Mouse (Mus musculus): Measurements from ENCODE around the gene Cpsf4l.
"Not testable (repeated sequence)": the region's sequence is repeated elsewhere in the genome, so short reads cannot be mapped to it uniquely, and the experiment has no call there.

Cpsf4l gene

GRCm38 (mm10) chr11:113661835-113662351 lies 47.9 kb downstream of the Cpsf4l start:
- no peak for DNase-seq

- no peak for DNase-seq
Observed at GRCm38 (mm10) chr11:113660940-113661339, 48.9 kb downstream of the Cpsf4l start.

DNA sequence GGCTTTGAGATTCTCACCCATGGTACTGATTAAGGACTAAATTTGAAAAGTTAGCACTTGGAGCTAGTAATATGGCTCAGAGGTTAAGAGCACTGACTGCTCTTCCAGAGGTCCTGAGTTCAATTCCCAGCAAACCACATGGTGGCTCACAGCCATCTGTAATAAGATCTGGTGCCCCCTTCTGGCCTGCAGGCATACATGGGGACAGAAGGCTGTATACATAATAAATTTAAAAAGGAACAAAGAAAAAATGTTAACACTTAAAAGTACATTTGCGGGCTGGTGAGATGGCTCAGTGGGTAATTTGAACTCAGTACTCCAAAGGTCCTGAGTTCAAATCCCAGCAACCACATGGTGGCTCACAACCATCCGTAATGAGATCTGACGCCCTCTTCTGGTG lies 49.6 kb downstream of the Cpsf4l start:
- DNase-seq = not testable (repeated sequence)

DNA sequence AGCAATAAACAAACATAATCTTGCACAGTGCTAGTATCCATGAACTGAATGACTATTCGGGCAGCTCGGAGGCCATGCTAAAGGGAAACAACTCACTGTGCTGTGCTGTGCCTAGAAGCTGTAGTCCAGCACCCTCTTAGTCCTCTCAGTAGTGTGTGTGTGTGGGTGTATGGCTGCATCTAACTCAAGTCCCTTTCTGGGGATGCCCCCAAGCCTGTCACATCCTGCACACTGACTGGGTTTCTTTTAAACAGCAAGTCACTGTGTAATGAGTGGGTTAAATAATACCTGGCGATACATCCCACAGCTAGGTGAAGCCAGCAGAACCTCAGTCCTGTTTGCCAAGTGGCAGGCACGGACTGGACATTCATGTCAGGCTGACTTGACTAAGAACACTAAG lies 51.1 kb downstream of the Cpsf4l start:
- no peak for DNase-seq

GRCm38 (mm10) chr11:113658319-113658718 lies 51.5 kb downstream of the Cpsf4l start:
- DNase-seq = no peak

GRCm38 (mm10) chr11:113657221-113657620 lies 52.6 kb downstream of the Cpsf4l start:
- no peak for DNase-seq

DNA sequence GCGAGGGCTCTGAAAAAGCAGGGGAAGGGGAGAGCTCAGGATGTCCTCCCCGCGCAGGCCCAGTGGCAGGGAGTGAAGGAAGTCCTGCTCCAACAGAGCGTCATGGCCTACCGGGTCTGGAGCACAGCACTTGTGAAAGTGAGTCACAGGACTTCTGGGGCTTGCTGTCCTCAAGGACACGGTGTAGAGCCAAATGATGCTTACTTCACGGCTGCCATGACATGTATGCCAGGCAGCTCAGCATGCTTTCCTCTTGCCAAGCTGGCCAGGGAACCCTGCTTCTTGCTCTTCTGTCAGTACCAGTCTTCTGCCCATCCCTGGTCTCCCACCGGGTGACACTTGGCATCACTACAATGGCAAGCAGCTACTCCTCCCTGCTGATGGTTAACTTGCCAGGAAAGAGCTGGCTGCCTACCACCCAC lies 53.3 kb downstream of the Cpsf4l start:
- DNase-seq = no peak

DNA sequence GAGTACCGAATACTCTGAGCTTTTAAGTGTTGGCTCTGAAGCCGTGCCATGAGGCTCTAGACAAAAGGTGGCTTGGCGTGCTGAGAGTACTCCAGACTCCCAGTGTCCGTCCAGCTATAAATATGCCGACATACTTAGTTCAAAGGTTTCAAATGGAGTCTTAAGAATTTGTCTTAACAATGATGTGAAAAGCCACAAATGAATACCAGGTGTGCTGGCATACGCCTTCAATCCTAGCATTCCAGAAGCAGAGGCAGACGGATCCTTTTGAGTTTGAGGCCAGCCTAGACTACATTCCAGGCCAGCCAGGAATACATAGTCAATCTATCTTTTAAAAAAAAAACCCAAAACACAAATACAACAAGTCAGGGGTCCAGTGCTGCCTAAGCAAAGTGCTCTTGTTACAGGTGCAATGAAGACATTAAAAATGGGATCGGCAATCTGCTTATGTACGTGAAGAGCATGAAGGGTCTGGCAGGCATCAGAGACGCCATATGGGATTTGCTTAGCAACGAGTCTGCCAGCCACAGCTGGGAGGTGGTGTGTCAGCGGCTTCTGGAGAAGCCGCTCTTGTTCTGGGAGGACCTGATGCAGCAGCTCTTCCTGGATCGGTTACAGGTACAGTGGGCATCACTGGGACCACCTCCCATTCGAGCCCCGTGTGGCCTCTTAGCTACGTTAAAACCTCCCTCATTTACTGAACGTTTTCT lies 55.1 kb downstream of the Cpsf4l start:
- DNase-seq = no peak

DNA sequence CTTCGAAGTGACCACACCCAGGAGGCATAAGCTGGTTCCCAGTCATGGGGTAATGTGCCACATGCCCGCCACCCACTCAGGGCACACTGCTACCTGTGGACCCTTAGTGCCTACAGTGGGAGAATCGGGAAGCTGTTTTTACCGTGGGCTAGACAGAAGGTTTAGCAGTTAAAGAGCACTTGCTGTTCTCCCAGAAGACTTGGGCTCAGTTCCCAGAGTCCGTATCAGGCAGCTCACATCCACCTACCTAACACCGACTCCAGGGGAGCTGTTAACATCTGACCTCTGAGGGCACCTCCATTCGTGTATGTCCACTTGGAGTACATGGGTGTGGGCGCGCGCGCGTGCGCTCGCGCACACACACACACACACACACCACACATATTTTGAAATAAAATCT lies 55.7 kb downstream of the Cpsf4l start:
- no peak for DNase-seq

GRCm38 (mm10) chr11:113652516-113652915 lies 57.3 kb downstream of the Cpsf4l start:
- no peak for DNase-seq

DNA sequence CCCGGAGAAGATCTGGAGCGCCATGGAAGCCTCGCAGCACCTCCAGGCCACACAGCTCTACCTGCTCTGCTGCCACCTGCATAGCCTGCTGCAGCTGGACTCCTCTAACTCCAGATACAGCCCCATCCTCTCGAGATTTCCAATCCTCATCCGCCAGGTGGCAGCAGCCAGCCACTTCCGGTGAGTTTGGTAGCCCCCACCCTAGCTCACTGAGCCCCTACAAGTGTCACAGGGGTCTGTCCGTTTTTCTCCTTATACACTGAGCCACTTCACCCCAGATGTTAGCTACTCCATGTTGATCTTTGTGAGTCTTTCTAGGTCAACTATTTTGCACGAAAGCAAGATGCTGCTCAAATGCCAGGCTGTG lies 57.9 kb downstream of the Cpsf4l start:
- DNase-seq = peak; percentile 39

DNA sequence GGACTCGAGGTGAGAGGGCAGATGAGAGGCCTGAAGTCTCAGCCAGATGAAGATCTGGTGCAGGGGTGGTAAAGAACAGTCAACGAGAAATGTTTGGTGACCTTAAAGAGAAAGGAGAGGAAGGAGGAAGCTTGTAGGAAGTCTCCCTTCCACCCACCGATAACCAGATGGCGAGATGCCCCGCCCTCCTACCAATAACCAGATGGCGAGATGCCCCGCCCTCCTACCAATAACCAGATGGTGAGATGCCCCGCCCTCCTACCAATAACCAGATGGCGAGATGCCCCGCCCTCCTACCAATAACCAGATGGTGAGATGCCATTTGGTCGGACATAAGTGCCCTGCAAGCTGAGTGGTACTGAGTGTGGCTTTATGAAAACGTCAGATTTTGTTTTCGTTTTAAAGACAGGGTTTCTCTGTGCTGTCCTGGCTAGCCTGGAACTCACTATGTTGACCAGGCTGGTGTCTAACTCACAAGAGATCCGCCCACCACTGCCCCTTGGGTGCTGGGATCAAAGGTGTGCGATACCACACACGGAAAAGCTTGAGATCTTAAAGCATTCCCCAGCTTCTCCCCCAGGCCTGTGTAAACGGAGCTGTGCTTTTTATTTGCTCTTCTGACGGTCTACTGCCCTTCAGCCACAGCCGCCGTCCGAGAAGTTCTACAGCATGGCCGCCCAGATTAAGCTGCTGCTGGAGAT lies 58.5 kb downstream of the Cpsf4l start:
- DNase-seq = peak; percentile 80

DNA sequence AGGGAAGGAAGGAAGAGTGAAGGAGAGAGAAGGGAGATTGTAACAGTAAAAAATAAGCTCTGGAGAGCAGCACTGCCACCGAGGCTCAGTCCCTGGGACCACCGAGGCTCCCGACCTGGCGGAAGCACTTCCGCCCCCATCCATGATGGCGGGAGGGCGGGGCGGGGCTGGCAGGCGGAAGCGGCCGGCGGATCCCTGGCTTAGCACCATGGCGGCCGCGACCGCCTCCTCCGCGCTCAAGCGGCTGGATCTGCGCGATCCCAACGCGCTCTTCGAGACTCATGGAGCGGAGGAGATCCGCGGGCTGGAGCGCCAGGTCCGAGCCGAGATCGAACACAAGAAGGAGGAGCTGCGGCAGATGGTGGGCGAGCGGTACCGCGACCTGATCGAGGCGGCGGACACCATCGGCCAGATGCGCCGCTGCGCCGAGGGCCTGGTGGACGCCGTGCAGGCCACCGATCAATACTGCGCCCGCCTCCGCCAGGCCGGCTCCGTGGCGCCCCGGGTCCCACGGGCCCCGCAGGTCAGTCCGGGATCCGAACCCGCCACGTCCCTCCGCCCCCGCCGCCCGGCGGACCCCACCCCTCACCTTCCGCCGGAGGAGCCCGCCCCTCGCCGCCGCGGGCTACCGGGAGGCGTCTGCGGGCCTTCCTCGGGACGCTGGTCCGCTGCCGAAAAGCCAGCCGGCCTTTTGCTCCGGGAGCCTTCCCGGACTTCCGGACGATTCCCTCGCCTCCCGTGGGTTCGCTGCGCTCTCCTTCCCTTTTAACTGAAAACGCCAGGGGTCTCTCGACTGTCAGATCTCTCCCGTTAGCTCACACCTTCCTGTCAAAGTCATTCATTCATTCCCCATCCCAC lies 60.2 kb downstream of the Cpsf4l start, which contains the start of gene Slc39a11:
Slc39a11 (minus strand) TSS at position 727 of the 858 bp plus-strand sequence.
- DNase-seq = peak; percentile 85

DNA sequence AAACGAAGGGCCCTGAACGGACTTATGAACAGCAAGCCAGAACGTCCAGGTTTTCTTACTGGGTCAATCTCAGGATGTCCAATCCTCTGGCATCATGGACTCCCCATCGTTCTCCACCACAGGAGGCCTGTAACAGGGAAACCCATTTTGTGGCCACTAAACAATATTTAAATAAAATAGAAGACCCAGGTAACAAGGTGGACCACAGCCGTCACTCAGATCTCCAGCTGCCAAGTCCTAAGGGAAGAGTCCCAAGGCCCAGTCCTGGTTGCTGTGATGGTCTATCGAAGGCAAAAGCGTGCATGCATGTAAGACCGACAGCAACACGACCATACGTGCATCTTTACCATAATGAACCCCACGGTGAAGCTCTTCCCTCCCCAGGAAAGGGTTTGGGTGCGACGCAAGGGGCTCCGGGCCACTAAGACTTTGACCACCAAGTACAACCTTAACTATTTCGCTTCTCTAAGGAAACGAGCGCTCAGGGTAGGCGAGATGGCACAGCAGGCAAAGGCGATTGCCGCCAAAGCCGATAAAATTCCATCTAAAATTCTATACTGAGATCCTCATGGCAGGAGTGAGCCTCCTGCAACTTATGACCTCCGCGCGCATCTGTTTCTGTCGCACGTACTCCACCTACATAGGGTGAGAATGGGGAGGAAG lies 61.0 kb downstream of the Cpsf4l start, which contains the start of gene Cog1:
Cog1 (plus strand) TSS at position 480 of the 663 bp plus-strand sequence.
- no peak for DNase-seq

Measured in liver (tissue).